Mouse (Mus musculus): ENCODE data around the gene Cyyr1. TPM values are rescaled to one million over a fixed set of nuclear protein-coding genes. Genes with fewer than 3 reads are reported as not detected.

The Cyyr1 gene
- polyA plus RNA-seq, 1 experiment = 5.8 TPM

- no peak for DNase-seq (ENCODE audit: low read depth)
These were observed 83.1 kb downstream of the Cyyr1 start for GRCm38 (mm10) chr16:85470057-85470456.

GRCm38 (mm10) chr16:85455043-85455442 lies 98.2 kb downstream of the Cyyr1 start:
- no peak for DNase-seq (ENCODE audit: low read depth)

DNA sequence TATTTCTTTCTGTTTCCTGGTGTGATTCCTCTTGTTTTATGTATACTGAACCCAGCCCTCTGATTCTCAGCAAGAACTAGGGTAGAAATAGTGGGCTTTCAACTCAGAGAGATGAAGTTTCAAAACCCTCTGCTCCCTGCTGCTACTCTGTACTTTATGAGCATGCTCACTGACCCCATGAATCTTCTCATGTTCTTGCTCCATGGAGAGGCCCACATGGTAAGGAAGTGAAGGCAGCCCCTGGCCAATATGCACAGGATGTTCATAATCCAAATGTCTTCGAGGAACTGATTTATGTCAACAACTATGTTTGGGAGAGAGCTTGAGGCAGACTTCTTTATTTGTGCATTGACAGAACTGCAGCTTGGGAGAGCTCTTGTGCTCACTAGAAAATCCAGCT lies 106.9 kb downstream of the Cyyr1 start:
- no peak for DNase-seq (ENCODE audit: low read depth)

- no peak for DNase-seq (ENCODE audit: low read depth)
These were observed 107.4 kb downstream of the Cyyr1 start for GRCm38 (mm10) chr16:85445801-85446200.

GRCm38 (mm10) chr16:85435427-85435826 lies 117.8 kb downstream of the Cyyr1 start:
- DNase-seq (ENCODE audit: low read depth) = no peak

DNA sequence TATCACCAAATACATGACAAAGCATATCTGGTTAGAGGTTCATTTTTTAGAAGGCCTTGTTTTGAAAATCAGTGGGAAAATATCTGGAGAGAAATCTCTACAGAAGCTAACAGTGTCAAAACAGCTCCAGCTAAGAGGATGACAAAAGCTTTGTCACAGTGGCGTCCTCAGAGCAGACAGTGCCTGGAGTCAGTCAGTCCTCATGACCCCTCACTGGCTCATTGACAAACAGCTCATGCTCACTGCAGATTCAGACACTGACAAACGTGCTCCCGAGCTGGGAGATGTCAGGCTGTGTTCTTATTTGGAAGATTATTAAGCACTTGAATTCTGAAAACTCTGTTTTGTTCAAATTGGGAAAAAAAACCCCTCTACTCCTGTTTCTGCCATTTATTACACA lies 124.0 kb downstream of the Cyyr1 start:
- no peak for DNase-seq (ENCODE audit: low read depth)

GRCm38 (mm10) chr16:85422889-85423288 lies 130.3 kb downstream of the Cyyr1 start:
- DNase-seq (ENCODE audit: low read depth) = peak; percentile 14

GRCm38 (mm10) chr16:85415415-85415814 lies 137.8 kb downstream of the Cyyr1 start:
- DNase-seq (ENCODE audit: low read depth) = no peak

- no peak for DNase-seq (ENCODE audit: low read depth)
These were observed 159.7 kb downstream of the Cyyr1 start for GRCm38 (mm10) chr16:85393430-85393948.

DNA sequence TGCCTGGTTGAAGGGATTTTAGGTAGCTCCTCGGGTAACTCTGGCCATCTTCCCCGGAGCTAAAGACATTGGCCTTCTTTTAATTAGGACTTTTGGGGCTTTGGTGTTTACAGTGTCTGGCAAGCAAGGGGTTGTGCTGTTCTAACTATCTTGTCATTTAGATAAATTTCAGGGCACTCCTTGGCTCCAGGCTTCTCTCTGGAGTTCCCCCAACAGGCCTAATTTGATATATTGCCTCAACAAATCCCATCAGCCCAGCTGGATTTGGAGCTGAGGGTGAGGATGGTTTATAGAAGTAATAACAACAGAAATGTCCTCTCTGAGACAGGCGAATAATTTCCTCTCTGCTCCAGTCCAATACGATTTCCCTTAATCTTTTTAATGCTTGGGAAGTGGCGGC lies 166.4 kb downstream of the Cyyr1 start:
- no peak for DNase-seq (ENCODE audit: low read depth)

Other genes with a start within 250 kb of the Cyyr1 start
- 32.9 and 39.2 TPM in 2 replicates for gene Adamts1, start 249.7 kb upstream of the Cyyr1 start, polyA plus RNA-seq (2012; rRNA removed)